Mouse (Mus musculus): ENCODE data around the gene Cpvl.

DNA sequence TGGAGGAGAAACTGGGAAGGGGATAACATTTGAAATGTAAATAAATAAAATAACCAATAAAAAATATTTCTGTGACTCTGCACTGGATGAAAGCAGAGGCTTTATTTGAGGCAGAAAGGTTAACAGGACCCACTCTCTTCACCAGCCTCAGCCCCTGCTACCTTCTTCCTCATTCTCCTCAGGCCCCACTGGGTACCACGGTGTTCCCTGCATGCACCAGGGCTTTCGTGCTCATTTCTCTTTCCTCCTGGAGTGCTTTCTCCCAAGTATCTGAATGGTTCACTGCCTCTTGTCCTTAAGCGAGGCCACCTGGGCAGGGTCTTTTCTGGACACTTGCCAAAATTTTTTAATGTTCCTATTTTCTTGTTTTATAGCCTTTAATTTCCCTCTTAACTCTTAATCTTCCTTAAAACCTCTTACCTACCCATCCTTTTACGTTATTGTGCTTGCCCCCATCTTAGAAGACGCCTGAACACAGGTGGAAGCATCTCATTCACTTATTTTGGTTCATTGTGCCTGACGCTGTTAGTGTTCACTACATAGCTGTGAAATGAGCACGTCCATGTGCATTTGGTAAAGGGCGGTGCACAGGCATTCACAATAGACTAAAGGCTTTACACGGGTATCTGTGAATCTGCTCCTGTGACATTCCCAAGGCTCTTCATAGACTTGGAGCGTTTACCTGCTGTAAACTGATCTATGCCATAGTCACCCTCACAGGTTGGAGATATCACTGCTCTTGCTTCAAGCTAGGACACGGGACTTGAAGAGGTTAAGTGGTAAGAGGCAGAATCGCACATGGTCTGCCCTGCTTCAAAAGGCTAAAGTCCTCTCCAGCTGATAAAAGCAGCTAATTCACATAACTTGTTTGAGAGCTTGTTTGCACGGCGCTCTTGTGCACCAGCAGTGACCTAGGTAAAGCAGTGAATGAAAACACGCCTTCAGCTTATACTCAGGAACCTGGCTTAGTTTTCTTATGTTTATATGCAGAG, 41.0 kb downstream of the Cpvl start:
- TF ChIP-seq POLR2A (IDR thresholded peaks at IDR 0.05; ENCODE audit: low read depth, low read length) (no peak), CTCF (conservative IDR thresholded peaks at IDR 0.05; ENCODE audit: insufficient read depth, insufficient read length, low read depth, low read length) (no peak)
